Mouse (Mus musculus) kidney, embryonic 15.5 days (tissue): ENCODE data around the gene Gpr68. TPM values are rescaled to one million over a fixed set of nuclear protein-coding genes. Genes with fewer than 3 reads are reported as not detected.

Experiments
- ATAC-seq: fragments of 200-750 bp; cut with Nextera tagmentation; replicated peaks from 2 replicates; pipeline ENCODE4 v1.8.0; 2017; ENCODE audit warnings: moderate TSS enrichment; ENCODE audit not compliant: low FRiP score
- H3K27ac ChIP-seq: fragments of 300-500 bp; sonication (generic); 2 replicates; pipeline ENCODE4 v1.5.1; 2015; ENCODE audit warnings: mild to moderate bottlenecking, inconsistent platforms
- H3K27me3 ChIP-seq: fragments of 300-500 bp; sonication (generic); 2 replicates; pipeline ENCODE4 v1.6.1; 2015; ENCODE audit warnings: inconsistent platforms
- H3K36me3 ChIP-seq: fragments of 300-500 bp; sonication (generic); 2 replicates; pipeline ENCODE4 v1.6.1; 2015; ENCODE audit warnings: inconsistent platforms
- H3K4me1 ChIP-seq: fragments of 300-500 bp; sonication (generic); 2 replicates; pipeline ENCODE4 v1.6.1; 2015; ENCODE audit warnings: inconsistent platforms
- H3K4me2 ChIP-seq: fragments of 300-500 bp; sonication (generic); 2 replicates; pipeline ENCODE4 v1.6.1; 2015; ENCODE audit warnings: moderate library complexity, mild to moderate bottlenecking, inconsistent platforms
- H3K4me3 ChIP-seq: fragments of 300-500 bp; sonication (generic); replicated peaks from 2 replicates; pipeline ENCODE4 v1.5.1; 2015; ENCODE audit warnings: mild to moderate bottlenecking, inconsistent platforms
- H3K9ac ChIP-seq: fragments of 300-500 bp; sonication (generic); 2 replicates; pipeline ENCODE4 v1.6.1; 2015; ENCODE audit warnings: mild to moderate bottlenecking, inconsistent platforms
- H3K9me3 ChIP-seq: fragments of 300-500 bp; sonication (generic); replicated peaks from 2 replicates; pipeline ENCODE4 v1.6.1; 2016; ENCODE audit warnings: inconsistent platforms
- WGBS: fragments of 180-500 bp; shearing (Covaris S2); methylation state at CpG from one replicate; pipeline ENCODE4 v1.1.7; 2015; ENCODE audit warnings: mixed read lengths; 5-methylcytosine and 5-hydroxymethylcytosine counted together
- polyA plus RNA-seq: library from polyadenylated mRNA; unstranded; fragments of >200 nt; fragmentation: Nextera tagmentation; extraction: Ambion mirVana; gene quantifications from 2 replicates; pipeline ENCODE4 v1.2.1, GENCODE M21; 2015

Gpr68 gene
- polyA plus RNA-seq, 1 experiment from 2014 or later = 0.51 TPM

DNA sequence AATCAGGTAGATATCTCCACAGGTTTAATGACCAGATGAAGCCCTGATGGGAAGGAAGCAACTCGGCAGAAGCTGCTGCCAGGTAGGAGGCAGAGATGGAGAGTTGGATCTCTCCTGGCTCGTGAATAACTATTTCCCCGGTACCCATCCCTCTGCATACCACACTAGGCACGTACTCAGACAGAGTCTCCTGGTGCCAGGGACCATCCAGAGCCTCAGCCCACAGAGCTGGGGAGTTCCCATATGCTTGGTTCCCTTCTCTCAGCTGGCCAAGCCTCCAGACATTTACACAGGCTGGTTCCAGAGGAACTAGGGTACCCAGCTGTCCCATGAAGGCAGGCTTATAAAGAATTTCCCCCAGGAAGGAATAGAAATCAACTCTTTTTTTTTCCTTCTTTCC lies 21.1 kb downstream of the Gpr68 start:
- no peak overlapping the region for H3K27ac ChIP-seq
- 86% methylated on average over 4 of the region's 4 CpGs for WGBS
- H3K4me2 ChIP-seq = no peak overlapping the region
- no peak for ATAC-seq
- 0 out of 2 replicates have a peak, but pooled peaks cover 3% of the 10 kb centered on the region for H3K27me3 ChIP-seq
- no peak overlapping the region for H3K9ac ChIP-seq
- H3K9me3 ChIP-seq = no peaks in the 10 kb centered on the region
- no peaks in the 10 kb centered on the region for H3K36me3 ChIP-seq
- H3K4me1 ChIP-seq = peaks cover 8% of the 10 kb centered on the region; the same call in 1 of the 2 replicates
- H3K4me3 ChIP-seq = no peak overlapping the region

DNA sequence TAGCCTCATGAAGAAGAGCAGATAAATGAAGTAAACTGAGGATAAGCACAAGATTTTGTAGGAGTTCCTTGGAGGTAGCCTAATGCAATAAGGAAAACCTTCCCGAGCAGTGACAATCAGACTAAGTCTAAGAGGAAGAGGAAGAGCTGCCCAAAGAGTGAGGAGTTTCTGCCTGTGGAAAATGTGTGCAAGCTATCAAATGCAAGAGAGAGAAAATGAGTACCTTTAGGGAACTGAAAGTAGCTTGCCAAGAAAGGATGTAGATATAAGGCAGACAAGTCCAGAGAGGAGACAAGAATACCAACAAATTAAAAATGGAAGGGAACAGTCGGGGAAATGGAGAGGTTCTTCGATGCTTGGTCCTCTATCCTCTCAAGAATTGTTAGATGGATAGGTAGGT lies 22.4 kb downstream of the Gpr68 start:
- Histone ChIP-seq H3K36me3 (no peaks in the 10 kb centered on the region), H3K27me3 (0 out of 2 replicates have a peak, but pooled peaks cover 3% of the 10 kb centered on the region), H3K4me3 (no peak overlapping the region), H3K27ac (no peak overlapping the region), H3K4me1 (peaks cover 8% of the 10 kb centered on the region; the same call in 1 of the 2 replicates), H3K9me3 (no peaks in the 10 kb centered on the region), H3K4me2 (no peak overlapping the region), H3K9ac (no peak overlapping the region)
- WGBS = 91% methylated on average over 3 of the region's 3 CpGs
- no peak for ATAC-seq

- Histone ChIP-seq H3K36me3 (no peaks in the 10 kb centered on the region), H3K27me3 (0 out of 2 replicates have a peak, but pooled peaks cover 3% of the 10 kb centered on the region), H3K27ac (no peak overlapping the region), H3K4me2 (no peak overlapping the region), H3K4me1 (peaks cover 7% of the 10 kb centered on the region; the same call in 1 of the 2 replicates), H3K4me3 (no peak overlapping the region), H3K9ac (no peak overlapping the region), H3K9me3 (no peaks in the 10 kb centered on the region)
- 63% methylated on average over 7 of the region's 7 CpGs for WGBS
- ATAC-seq = no peak
Measured at GRCm38 (mm10) chr12:100883168-100883567, 24.8 kb downstream of the Gpr68 start.

- H3K9me3 ChIP-seq = no peaks in the 10 kb centered on the region
- no peaks in the 10 kb centered on the region for H3K27me3 ChIP-seq
- no peaks in the 10 kb centered on the region for H3K4me1 ChIP-seq
- H3K4me2 ChIP-seq = no peak overlapping the region
- WGBS = 89% methylated on average over 16 of the region's 16 CpGs
- H3K36me3 ChIP-seq = no peaks in the 10 kb centered on the region
- ATAC-seq = no peak
- no peak overlapping the region for H3K9ac ChIP-seq
- no peak overlapping the region for H3K4me3 ChIP-seq
- no peak overlapping the region for H3K27ac ChIP-seq
Measured at GRCm38 (mm10) chr12:100878556-100878955, 29.4 kb downstream of the Gpr68 start.

GRCm38 (mm10) chr12:100877936-100878335 lies 30.1 kb downstream of the Gpr68 start:
- WGBS = 73% methylated on average over 6 of the region's 6 CpGs
- no peak overlapping the region for H3K4me2 ChIP-seq
- no peak overlapping the region for H3K27ac ChIP-seq
- H3K4me3 ChIP-seq = no peak overlapping the region
- no peaks in the 10 kb centered on the region for H3K4me1 ChIP-seq
- no peak overlapping the region for H3K9ac ChIP-seq
- H3K9me3 ChIP-seq = no peaks in the 10 kb centered on the region
- H3K36me3 ChIP-seq = no peaks in the 10 kb centered on the region
- ATAC-seq = no peak
- H3K27me3 ChIP-seq = no peaks in the 10 kb centered on the region

- Histone ChIP-seq H3K9me3 (no peaks in the 10 kb centered on the region), H3K27me3 (no peaks in the 10 kb centered on the region), H3K4me1 (no peaks in the 10 kb centered on the region), H3K4me2 (no peak overlapping the region), H3K4me3 (no peak overlapping the region), H3K27ac (no peak overlapping the region), H3K9ac (no peak overlapping the region), H3K36me3 (no peaks in the 10 kb centered on the region)
- no peak for ATAC-seq
- whole genome bisulfite sequencing = 76% methylated on average over 5 of the region's 6 CpGs
Measured at GRCm38 (mm10) chr12:100875960-100876359, 32.0 kb downstream of the Gpr68 start.

DNA sequence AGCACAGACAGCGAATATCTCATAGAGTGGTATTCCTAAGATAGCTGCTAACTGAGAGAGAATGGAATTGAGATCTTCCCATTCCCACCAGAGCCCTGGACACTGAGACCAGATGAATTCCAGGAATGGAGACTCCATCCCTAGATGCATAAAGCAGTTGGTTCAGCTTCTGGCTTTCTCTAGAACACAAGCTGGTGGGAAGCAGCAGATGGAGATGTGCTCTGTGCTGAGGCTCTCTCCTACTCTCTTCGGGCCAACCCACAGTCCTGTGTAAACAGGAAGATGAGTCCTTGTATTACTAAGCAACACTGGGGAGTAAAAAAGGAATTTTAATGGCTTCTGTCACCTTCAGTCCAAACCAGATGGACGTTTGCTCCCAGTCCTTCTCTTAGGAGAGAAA lies 32.4 kb downstream of the Gpr68 start:
- Histone ChIP-seq H3K4me3 (no peak overlapping the region), H3K4me2 (no peak overlapping the region), H3K27me3 (no peaks in the 10 kb centered on the region), H3K9ac (no peak overlapping the region), H3K9me3 (no peaks in the 10 kb centered on the region), H3K4me1 (no peaks in the 10 kb centered on the region), H3K36me3 (no peaks in the 10 kb centered on the region), H3K27ac (no peak overlapping the region)
- no peak for ATAC-seq
- WGBS = 36% methylated on average over 3 of the region's 3 CpGs

- Histone ChIP-seq H3K27ac (no peak overlapping the region), H3K4me3 (no peak overlapping the region), H3K36me3 (no peaks in the 10 kb centered on the region), H3K9ac (no peak overlapping the region), H3K9me3 (no peaks in the 10 kb centered on the region), H3K4me2 (no peak overlapping the region), H3K4me1 (no peaks in the 10 kb centered on the region), H3K27me3 (no peaks in the 10 kb centered on the region)
- ATAC-seq = no peak
- WGBS = 83% methylated on average over 3 of the region's 3 CpGs
Measured at GRCm38 (mm10) chr12:100873612-100874011, 34.4 kb downstream of the Gpr68 start.

DNA sequence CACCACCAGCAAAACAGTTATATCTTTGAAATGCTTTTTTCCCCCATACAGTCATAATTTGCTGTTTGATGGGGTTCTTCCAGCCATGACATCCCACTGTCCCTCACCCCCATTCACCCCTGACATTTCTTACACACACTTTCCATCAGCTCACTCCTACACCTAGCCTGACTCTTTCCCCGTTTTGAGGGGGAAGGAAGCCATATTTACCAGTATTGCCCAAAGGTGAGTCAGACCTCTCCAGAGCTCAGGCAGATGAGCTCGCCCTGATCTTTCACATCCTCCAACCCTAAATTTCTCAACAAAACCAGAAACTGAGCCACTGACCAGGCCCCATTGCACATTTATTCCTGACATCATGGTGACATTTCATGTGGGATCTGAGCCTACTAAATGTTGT lies 36.2 kb downstream of the Gpr68 start:
- Histone ChIP-seq H3K9ac (no peak overlapping the region), H3K36me3 (no peaks in the 10 kb centered on the region), H3K4me3 (no peak overlapping the region), H3K27me3 (no peaks in the 10 kb centered on the region), H3K4me1 (no peaks in the 10 kb centered on the region), H3K4me2 (no peak overlapping the region), H3K27ac (no peak overlapping the region), H3K9me3 (no peaks in the 10 kb centered on the region)
- WGBS = 66% methylated on average over 2 of the region's 2 CpGs
- ATAC-seq = no peak

GRCm38 (mm10) chr12:100871234-100871633 lies 36.8 kb downstream of the Gpr68 start:
- no peaks in the 10 kb centered on the region for H3K27me3 ChIP-seq
- no peaks in the 10 kb centered on the region for H3K9me3 ChIP-seq
- no peak overlapping the region for H3K4me3 ChIP-seq
- H3K36me3 ChIP-seq = no peaks in the 10 kb centered on the region
- no peaks in the 10 kb centered on the region for H3K4me1 ChIP-seq
- ATAC-seq = no peak
- no peak overlapping the region for H3K9ac ChIP-seq
- H3K4me2 ChIP-seq = no peak overlapping the region
- 92% methylated on average over 6 of the region's 6 CpGs for WGBS
- H3K27ac ChIP-seq = no peak overlapping the region

DNA sequence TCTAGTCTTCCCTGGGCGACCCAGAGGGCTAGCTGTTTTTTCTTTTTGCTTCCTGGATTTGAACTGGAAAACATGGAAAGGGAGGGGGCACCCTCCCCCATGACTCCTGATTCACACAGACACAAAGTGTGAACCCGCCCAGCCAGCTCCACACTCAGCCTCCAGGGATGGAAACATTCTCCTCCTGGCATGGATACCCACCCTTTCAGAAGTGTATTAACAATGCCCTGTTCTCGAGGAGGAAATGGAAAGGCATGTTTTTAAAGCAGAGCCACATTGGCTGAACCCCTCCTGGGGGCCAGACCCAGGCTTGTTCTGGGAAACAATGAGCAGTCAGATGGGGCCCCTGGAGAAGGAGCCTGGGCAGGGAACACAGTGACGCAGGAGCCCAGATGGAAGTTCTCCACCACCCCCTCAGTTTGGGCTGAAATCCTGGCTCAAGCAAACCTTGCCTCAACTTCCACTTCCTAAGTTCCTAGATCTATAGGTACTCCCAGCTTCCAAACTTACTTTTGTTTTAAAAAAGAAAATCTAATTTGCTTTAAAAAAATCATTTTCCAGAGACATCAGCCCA lies 39.9 kb downstream of the Gpr68 start:
- Histone ChIP-seq H3K36me3 (no peaks in the 10 kb centered on the region), H3K9ac (no peak overlapping the region), H3K9me3 (no peaks in the 10 kb centered on the region), H3K27me3 (no peaks in the 10 kb centered on the region), H3K4me1 (no peaks in the 10 kb centered on the region), H3K4me2 (no peak overlapping the region), H3K27ac (no peak overlapping the region), H3K4me3 (no peak overlapping the region)
- no peak; the same call in 1 of the 2 replicates for ATAC-seq
- 64% methylated on average over 4 of the region's 4 CpGs for WGBS

DNA sequence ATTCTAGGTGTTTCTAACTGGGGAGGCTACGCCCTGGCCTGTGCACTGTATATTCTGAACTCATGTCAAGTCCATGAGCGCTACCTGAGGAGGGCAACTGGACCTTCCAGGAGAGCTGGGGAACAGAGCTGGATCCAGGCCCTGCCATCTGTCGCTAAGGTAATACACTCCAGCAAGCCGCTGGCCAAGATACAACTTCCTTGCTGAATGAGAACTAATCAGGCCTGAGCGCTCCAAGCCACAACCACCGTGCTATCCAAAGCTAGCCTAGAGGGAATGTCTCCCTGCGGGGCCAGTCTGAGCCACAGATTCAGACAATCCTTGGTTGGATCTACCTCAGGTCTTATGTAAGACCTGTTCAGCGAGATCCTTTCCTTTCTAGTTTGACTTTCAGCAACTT lies 40.9 kb downstream of the Gpr68 start:
- no peak for ATAC-seq
- Histone ChIP-seq H3K9ac (no peak overlapping the region), H3K36me3 (no peaks in the 10 kb centered on the region), H3K4me3 (no peak overlapping the region), H3K4me1 (no peaks in the 10 kb centered on the region), H3K4me2 (no peak overlapping the region), H3K27me3 (no peaks in the 10 kb centered on the region), H3K27ac (no peak overlapping the region), H3K9me3 (no peaks in the 10 kb centered on the region)
- 89% methylated on average over 8 of the region's 8 CpGs for WGBS

DNA sequence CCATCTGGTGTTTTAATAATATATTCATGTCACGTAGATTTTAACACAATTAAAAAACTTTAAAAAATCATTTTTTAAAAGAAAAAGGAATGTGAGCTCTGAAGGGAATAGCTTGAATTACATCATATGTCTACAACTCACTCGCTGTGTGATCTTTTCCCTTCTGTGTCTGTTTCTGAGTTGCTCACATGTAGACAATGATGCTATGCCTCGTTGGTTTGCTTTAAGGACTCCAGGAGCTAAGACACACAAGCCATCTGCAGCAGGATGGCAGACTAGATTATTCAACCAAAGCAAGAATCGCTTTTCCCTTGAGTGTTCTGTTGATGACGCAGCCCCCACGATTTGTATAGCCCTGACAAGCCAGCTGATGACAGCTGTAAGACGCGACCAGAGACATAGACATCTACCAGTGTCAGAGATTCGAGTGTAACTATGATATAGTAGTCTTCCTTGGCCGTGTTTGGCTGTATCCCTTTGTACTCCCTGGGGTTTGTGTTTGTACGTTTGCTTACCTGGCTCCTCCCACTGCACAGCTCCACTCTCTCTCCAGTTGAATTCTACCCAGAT lies 42.4 kb downstream of the Gpr68 start:
- Histone ChIP-seq H3K4me2 (no peak overlapping the region), H3K36me3 (no peaks in the 10 kb centered on the region), H3K27me3 (no peaks in the 10 kb centered on the region), H3K4me3 (no peak overlapping the region), H3K4me1 (no peaks in the 10 kb centered on the region), H3K9me3 (no peaks in the 10 kb centered on the region), H3K27ac (no peak overlapping the region), H3K9ac (no peak overlapping the region)
- WGBS = 50% methylated on average over 11 of the region's 11 CpGs
- no peak for ATAC-seq
